Mouse (Mus musculus): ENCODE data around the gene Pip5k1c. TPM values are rescaled to one million over a fixed set of nuclear protein-coding genes. Genes with fewer than 3 reads are reported as not detected.

The Pip5k1c gene
- polyA plus RNA-seq, 1 experiment from 2014 or later: 78.5 TPM

DNA sequence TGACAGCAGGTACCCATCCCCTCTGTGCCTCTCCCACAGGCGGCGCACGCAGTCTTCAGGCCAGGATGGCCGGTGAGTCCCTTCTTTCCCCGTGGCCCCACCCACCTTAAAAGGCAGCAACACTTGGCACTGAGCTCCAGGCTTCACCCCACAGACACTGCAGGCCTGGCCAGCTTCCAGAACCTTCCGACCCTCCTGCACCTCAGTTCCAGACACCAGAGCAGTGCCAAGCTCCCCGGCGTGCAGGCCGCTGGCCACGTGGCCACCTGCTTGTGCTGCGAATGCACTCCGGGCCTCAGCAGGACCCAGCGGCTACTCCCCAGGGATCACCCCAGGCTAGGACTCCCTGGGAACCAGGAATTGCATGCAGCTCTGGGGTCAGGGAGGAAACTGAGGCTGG, 20.8 kb downstream of the Pip5k1c start:
- Histone ChIP-seq H3K4me1 (replicated peaks) (peaks cover 25% of the 10 kb centered on the region), H3K4me3 (peak overlapping the region; percentile 2; the same call in 1 of the 2 replicates), H3K27me3 (ENCODE audit: insufficient read depth, poor library complexity, severe bottlenecking) (peaks cover 9% of the 10 kb centered on the region; the same call in 1 of the 2 replicates), H3K9me3 (no peaks in the 10 kb centered on the region), H3K27ac (no peak overlapping the region), H3K36me3 (peaks cover 99% of the 10 kb centered on the region)
- 95% methylated on average over 13 of the region's 13 CpGs for WGBS
- no peak for DNase-seq (ENCODE audit: low spot score)

DNA sequence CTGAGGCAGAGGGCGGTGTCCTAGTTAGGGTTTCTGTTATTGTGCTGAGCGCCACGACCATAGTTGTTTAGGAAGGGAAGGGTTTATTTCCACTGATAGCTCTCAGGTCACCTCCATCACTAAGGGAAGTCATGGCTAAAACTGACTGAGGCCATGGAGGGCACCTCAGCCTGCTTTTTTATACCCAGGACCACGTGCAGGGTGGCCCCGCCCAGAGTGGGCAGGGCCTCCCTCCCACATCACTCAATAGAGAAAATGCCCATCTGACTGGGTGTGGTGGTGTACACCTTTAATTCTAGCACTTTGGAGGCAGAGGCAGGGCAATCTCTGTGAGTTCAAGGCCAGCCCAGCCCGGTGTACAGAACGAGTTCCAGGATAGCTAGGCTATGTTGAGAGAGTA, 21.4 kb downstream of the Pip5k1c start:
- Histone ChIP-seq H3K4me1 (replicated peaks) (peaks cover 31% of the 10 kb centered on the region), H3K4me3 (no peak overlapping the region), H3K27me3 (ENCODE audit: insufficient read depth, poor library complexity, severe bottlenecking) (peaks cover 9% of the 10 kb centered on the region; the same call in 1 of the 2 replicates), H3K27ac (no peak overlapping the region), H3K36me3 (peaks cover 97% of the 10 kb centered on the region), H3K9me3 (no peaks in the 10 kb centered on the region)
- DNase-seq (ENCODE audit: low spot score): no peak
- 79% methylated on average over 7 of the region's 7 CpGs for WGBS

DNA sequence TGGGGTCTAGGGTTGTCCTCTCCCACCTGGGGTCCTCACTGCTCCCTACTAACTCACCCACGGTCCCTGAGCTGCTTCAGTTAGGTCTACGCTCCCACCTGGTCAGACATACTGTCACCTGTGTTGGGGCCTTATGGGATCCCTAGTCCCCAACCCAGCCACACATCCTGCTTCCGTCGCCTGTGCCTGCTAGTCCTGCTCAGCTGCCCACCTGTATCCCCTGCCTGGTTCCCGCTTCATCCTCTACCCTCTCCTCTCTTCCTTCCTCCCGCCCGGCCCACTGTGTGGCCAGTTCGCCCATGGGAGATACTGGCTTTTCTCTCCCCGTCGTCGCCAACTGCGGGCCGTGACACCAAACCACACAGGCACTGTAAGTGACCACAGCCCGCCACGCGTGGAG, 22.8 kb downstream of the Pip5k1c start:
- H3K4me1 ChIP-seq (replicated peaks): peaks cover 40% of the 10 kb centered on the region
- H3K36me3 ChIP-seq: peaks cover 83% of the 10 kb centered on the region
- H3K9me3 ChIP-seq: no peaks in the 10 kb centered on the region
- H3K27ac ChIP-seq: no peak overlapping the region
- peaks cover 9% of the 10 kb centered on the region; the same call in 1 of the 2 replicates for H3K27me3 ChIP-seq (ENCODE audit: insufficient read depth, poor library complexity, severe bottlenecking)
- no peak overlapping the region for H3K4me3 ChIP-seq
- DNase-seq (ENCODE audit: low spot score): no peak
- WGBS: 92% methylated on average over 16 of the region's 16 CpGs

DNA sequence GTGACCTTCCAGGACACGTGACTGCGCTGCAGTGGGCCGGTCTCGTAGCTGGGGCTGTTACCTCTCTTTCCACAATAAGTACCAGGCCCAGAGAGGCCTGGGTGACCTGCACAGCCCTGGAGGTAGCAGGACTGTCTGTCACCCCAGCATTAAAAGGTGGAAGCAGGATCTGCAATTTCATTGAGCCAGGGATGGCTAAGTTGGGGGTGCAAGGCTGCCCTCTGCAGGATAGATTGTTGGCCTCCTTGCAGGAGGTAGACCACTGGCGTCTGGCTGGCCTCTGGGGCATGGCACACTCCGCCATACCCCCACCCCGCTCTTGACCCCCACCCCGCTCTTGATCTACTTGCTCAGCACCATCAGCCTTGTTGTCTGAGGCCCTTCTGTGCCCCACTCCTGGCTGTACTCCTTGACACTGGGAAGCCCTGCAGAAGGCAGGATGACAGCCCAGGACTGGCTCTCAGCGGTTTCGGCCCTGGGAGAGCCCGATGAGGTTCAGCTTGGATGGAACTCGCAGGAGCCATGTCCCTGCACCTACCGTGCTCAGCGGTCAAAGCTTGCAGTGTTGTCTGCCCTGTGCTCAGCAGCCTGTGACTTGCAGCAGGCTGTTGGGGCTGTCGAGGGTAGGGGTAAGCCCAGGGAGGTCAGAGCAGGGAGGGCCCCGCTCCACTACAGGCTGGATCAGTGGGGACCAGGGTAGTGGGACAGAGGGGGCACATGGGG, 23.7 kb downstream of the Pip5k1c start:
- Histone ChIP-seq H3K36me3 (peaks cover 74% of the 10 kb centered on the region), H3K27ac (peak overlapping the region; percentile 72), H3K4me3 (peak overlapping the region; percentile 38), H3K4me1 (replicated peaks) (peaks cover 41% of the 10 kb centered on the region), H3K9me3 (no peaks in the 10 kb centered on the region), H3K27me3 (ENCODE audit: insufficient read depth, poor library complexity, severe bottlenecking) (peaks cover 9% of the 10 kb centered on the region; the same call in 1 of the 2 replicates)
- no peak for DNase-seq (ENCODE audit: low spot score)
- 40% methylated on average over 16 of the region's 16 CpGs for WGBS

DNA sequence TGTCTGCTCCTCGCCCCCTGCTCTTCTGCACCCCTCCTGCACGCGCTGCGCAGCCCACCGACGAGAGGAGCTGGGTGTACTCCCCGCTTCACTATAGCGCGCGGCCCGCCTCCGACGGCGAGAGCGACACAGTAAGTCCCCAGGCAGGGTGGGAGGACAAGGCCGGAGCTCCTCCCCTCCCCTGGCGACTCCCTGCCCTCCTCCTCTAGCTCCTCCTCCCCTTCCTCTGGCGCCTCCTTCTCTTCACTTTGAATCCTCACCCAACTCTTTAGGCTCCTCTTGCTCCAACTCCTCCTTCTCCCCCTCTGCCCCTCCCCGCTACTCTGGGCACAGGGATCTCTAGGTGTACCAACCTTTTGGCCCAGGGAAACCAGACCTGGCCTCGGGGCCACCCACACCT, 24.5 kb downstream of the Pip5k1c start:
- Histone ChIP-seq H3K4me1 (replicated peaks) (peaks cover 49% of the 10 kb centered on the region), H3K9me3 (no peaks in the 10 kb centered on the region), H3K4me3 (peak overlapping the region; percentile 38), H3K27me3 (ENCODE audit: insufficient read depth, poor library complexity, severe bottlenecking) (peaks cover 9% of the 10 kb centered on the region; the same call in 1 of the 2 replicates), H3K27ac (peak overlapping the region; percentile 72), H3K36me3 (peaks cover 67% of the 10 kb centered on the region)
- WGBS: 9% methylated on average over 20 of the region's 20 CpGs
- no peak for DNase-seq (ENCODE audit: low spot score)

DNA sequence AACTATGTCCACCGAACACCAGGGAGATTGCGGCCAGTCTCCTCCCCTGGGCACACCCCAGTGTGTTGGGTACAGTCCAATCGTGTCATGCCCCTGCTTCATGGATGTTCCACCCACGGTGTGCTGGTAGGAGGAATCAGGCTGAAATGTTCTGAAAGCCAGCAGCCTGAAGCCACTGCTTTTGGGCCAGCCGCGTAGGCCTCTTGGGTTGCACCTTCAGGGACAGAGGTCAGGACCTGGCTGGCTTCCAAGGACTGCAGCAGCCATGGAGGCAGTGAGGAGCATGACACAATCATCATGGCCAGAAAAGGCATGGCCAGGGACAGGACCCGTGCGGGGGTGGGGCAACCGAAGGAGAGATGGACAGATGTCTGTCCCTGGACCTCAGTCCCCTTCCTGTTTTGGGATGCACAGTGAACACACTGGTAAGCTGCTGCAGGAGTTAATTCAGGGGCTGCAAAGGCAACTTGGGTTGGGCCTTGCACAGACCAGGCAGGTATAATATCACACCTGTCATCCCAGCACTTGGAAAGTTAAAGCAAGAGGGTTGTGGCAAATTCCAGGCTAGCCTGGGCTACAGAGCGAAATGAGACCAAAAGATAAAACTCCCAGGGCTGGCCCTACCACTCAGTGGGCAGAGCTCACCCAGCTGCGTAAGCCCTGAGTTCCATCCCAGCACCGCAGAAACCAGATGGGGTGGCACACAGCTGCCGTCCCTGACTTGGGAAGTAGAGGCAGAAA, 26.0 kb downstream of the Pip5k1c start:
- H3K4me1 ChIP-seq (replicated peaks): peaks cover 55% of the 10 kb centered on the region

DNA sequence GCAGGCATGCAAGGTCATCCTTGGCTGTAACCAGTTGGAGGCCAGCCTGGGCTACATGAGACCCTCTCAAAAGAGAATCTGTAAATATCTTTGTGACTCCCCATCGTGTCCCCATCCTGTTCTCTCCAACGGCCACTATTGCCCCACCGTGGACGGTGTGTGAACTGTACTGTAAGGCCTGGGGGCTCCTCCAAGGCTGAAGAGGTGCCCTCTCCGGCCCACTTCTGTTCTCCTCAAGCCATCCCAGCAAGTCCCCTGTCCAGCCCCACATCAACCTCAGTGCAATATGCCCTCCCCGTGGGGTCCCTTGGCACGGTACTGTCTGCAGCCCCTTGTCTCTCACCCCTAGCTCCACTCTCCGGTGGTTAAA, 26.6 kb downstream of the Pip5k1c start:
- peaks cover 59% of the 10 kb centered on the region for H3K4me1 ChIP-seq (replicated peaks)
- no peak for DNase-seq (ENCODE audit: low spot score)
- H3K9me3 ChIP-seq: no peaks in the 10 kb centered on the region
- H3K4me3 ChIP-seq: peak overlapping the region; percentile 80
- peak overlapping the region; percentile 96 for H3K27ac ChIP-seq
- H3K27me3 ChIP-seq (ENCODE audit: insufficient read depth, poor library complexity, severe bottlenecking): peaks cover 9% of the 10 kb centered on the region; the same call in 1 of the 2 replicates
- peaks cover 67% of the 10 kb centered on the region for H3K36me3 ChIP-seq
- 39% methylated on average over 8 of the region's 8 CpGs for WGBS

More for the DNA sequence above, 26.0 kb downstream of the Pip5k1c start:
- H3K36me3 ChIP-seq: peaks cover 67% of the 10 kb centered on the region
- peak overlapping the region; percentile 80; the same call in 1 of the 2 replicates for H3K4me3 ChIP-seq
- DNase-seq (ENCODE audit: low spot score): no peak
- H3K9me3 ChIP-seq: no peaks in the 10 kb centered on the region
- H3K27me3 ChIP-seq (ENCODE audit: insufficient read depth, poor library complexity, severe bottlenecking): peaks cover 9% of the 10 kb centered on the region; the same call in 1 of the 2 replicates
- 92% methylated on average over 13 of the region's 13 CpGs for WGBS
- peak overlapping the region; percentile 96 for H3K27ac ChIP-seq

DNA sequence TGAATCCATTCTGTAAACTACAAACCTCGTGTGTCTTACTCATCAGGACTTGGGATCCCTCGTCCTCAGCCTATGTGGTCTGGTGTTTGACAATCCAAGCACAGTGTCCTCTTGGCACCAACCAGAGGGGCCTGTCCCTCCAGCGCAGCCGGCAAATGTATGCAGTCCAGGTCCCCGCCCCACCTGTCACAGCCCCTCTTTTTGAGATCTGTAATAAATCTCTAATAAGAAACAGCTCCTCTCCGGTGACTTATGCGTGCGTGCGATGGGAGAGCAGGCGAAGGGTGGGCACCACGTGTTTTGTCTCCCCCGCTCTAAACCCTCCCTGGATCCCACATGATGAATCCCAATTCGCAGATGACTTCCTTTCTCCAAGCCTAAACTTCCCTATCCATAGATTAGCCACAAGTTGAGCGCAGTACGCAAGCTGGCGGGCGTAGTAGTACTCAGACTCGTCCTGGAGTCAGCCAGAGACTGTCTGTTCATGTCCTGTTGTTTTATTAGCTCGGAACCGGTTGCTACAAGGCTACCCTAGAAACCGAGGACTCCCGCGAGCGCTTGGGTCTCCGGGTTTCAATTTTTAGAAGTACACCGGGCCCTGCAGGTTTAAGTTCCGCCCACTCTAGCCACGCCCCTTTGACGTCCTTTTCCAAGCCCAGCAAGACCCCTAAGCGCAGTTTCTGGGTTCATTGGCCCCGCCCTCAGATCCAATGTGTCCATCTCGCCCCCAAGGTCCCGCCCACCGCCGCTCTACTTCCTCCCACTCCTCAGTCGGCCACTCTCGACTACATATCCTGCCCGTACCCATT, 27.2 kb downstream of the Pip5k1c start:
- Histone ChIP-seq H3K36me3 (peaks cover 67% of the 10 kb centered on the region), H3K9me3 (no peaks in the 10 kb centered on the region), H3K4me1 (replicated peaks) (peaks cover 59% of the 10 kb centered on the region), H3K27ac (peak overlapping the region; percentile 96), H3K4me3 (peak overlapping the region; percentile 80), H3K27me3 (ENCODE audit: insufficient read depth, poor library complexity, severe bottlenecking) (peaks cover 9% of the 10 kb centered on the region; the same call in 1 of the 2 replicates)
- peak; percentile 98 for DNase-seq (ENCODE audit: low spot score)
- 2% methylated on average over 38 of the region's 38 CpGs for WGBS

DNA sequence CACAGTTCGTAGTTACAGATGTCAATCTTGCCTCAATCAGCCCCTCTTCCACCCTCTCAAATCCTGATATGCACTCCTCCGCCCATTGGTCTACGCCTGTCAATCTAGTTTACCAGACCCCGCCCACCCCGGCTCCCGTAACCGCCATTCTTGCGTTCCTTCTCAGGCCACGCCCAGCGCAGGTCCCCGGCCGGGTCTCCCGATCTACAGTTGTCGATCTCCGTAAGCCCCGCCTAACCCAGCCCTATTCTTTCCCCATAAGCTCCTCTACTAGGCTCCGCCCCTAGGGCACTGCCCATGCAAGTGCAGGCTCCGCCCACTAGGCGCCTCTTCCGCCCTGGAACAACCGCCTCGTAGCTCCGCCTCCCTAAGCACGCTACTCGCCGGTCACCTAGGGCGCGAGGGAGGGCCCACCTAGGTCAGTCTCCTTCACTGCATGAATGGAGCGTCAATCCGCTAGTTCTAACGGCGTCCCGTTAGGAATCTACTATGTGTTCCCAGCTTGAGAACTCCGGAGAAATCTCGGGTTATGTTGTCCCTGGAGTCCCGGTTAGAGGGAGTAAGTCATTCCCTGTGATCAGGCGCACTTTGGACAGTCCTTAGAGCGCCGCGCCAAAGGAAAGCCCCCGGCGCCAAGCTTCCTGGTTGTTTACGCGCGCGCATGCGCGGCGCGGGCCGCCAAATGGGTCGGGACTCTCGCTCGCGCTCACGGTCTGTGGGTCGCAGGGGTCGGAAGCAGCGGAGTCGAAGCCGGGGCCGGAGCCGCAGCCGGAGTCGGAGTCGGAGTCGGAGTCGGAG, 28.0 kb downstream of the Pip5k1c start, which contains the start of gene Cactin:
Gene Cactin, plus strand, starts transcription at position 554 of the 798 bp plus-strand sequence.
- H3K4me3 ChIP-seq: peak within 1 kb of the TSS; percentile 80
- peak; percentile 99 for DNase-seq (ENCODE audit: low spot score)
- WGBS: under 1% methylated on average over 68 of the region's 68 CpGs
- peaks cover 9% of the 10 kb centered on the region; the same call in 1 of the 2 replicates for H3K27me3 ChIP-seq (ENCODE audit: insufficient read depth, poor library complexity, severe bottlenecking)
- H3K27ac ChIP-seq: peak within 1 kb of the TSS; percentile 96
- H3K4me1 ChIP-seq (replicated peaks): peaks cover 60% of the 10 kb centered on the region
- no peaks in the 10 kb centered on the region for H3K9me3 ChIP-seq
- peaks cover 67% of the 10 kb centered on the region for H3K36me3 ChIP-seq

DNA sequence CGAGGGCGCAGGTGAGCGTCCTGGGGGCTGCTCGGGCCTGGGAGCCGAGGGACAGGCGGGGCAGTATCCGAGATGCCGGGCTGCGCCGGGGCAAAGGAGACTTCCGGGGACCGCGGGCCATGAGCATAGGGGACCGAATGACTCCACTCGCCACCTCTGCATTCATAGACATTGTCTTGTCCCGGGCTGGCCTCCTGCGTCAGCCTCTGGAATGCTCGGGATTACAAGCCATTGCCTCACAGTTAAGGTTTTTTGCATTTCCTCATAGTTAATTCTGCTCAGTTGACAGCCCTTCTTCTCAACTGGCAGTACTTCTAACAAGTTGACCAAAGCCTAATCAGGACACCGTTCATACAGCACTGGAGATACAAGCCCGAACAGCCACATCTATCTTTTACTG, 28.7 kb downstream of the Pip5k1c start:
- peak overlapping the region; percentile 96 for H3K27ac ChIP-seq
- H3K9me3 ChIP-seq: no peaks in the 10 kb centered on the region
- H3K27me3 ChIP-seq (ENCODE audit: insufficient read depth, poor library complexity, severe bottlenecking): peaks cover 5% of the 10 kb centered on the region; the same call in 1 of the 2 replicates
- no peak for DNase-seq (ENCODE audit: low spot score)
- 4% methylated on average over 20 of the region's 20 CpGs for WGBS
- peak overlapping the region; percentile 80 for H3K4me3 ChIP-seq
- peaks cover 67% of the 10 kb centered on the region for H3K36me3 ChIP-seq
- peaks cover 60% of the 10 kb centered on the region for H3K4me1 ChIP-seq (replicated peaks)

DNA sequence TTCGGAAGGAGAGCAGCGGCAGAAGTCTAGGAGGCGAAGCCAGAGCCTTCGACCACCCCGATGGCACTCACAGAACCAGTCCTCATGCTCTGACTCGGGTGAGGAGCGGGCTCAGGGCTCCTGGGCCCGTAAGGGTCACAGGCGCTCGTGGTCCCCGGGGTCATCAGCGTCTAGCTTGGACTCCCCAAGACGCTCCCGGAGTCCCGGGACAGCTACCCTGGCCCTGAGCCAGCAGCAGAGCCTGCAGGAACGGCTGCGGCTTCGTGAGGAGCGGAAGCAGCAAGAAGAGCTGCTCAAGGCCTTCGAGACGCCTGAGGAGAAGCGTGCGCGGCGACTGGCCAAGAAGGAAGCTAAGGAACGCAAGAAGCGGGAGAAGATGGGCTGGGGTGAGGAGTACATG, 29.7 kb downstream of the Pip5k1c start:
- H3K9me3 ChIP-seq: no peaks in the 10 kb centered on the region
- peak overlapping the region; percentile 80 for H3K4me3 ChIP-seq
- no peaks in the 10 kb centered on the region for H3K27me3 ChIP-seq (ENCODE audit: insufficient read depth, poor library complexity, severe bottlenecking)
- H3K4me1 ChIP-seq (replicated peaks): peaks cover 56% of the 10 kb centered on the region
- 95% methylated on average over 27 of the region's 27 CpGs for WGBS
- no peak for DNase-seq (ENCODE audit: low spot score)
- peaks cover 67% of the 10 kb centered on the region for H3K36me3 ChIP-seq
- H3K27ac ChIP-seq: no peak overlapping the region
